Mouse (Mus musculus): Measurements from ENCODE around the gene Ndnf.
A peak's percentile ranks its signal among the peaks of the same experiment; 100 is the strongest.

Gene Ndnf

DNA sequence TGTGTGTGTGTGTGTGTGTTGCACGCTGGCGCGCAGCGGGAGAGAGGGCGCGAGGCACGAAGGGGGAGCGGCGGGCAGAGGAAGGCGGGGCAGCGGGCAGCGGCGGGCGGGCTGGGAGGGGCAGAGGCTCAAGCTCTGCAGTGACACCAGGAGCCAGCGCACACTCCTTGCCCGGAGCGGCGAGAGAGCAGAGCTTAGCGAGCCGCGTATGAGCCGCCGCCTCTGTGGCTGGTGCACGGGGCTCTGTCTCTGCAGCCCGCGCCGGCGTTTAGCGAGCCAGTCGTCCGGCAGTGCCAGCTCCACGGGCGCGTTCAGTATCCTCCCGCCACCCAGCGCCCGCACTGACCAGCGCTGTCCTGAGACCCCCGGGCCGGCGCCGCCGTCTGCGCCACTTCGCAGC lies at the start of gene Ndnf:
Ndnf (plus strand) TSS at position 140 of the 400 bp plus-strand sequence.
- DNase-seq (ENCODE audit: low read depth, low spot score): no peak

DNA sequence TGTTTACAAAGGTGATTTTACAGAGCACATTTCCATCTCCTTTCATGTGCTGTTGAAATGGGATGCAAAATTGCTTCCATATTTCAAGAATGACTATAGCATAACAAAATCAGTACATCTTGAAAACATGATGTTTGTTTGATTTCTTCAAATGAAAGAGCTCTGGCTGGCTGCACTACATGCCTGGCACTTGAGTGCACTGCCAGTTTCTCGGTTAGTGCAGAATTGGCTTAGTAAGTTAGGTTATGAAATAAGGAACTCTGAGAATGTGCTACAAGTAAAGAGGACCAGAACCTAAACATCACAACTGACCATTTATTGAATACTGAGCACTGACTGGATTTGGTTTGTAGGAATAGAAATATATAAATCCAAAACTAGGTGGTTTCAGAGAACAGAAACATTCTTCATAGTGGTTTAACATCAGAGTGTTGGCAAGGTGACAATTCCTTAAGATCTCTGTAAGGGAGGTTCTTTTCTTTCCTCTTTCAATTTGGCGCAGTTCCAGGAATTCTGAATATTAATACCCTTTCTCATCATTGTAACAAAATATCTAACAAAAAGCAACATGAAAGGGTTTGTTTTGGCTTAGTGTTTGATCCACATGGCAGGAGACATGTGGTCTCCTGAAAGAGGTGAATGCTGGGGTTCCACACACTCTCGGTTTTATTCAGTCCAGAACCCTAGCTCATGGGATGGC lies 48.2 kb upstream of the Ndnf start:
- DNase-seq (ENCODE audit: low read depth, low spot score): no peak

DNA sequence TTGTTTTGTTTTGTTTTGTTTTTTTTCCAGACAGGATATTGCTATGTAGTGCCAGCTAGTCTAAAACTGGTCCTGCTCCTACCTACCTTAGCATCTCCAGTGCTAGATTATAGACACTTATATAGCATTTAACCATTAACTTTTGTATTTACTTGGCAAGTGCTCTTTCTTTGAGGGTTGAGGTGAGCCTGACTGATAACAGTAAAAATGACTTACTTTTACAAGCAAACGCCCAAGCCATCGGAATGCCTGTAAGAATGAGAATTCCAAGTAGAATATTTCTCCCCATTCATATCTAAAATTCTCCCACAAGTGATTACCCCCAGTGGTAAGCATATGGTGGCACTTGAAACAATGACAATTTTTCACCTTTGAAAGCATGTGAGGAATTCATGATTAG lies 40.8 kb upstream of the Ndnf start:
- no peak for DNase-seq (ENCODE audit: low read depth, low spot score)

DNA sequence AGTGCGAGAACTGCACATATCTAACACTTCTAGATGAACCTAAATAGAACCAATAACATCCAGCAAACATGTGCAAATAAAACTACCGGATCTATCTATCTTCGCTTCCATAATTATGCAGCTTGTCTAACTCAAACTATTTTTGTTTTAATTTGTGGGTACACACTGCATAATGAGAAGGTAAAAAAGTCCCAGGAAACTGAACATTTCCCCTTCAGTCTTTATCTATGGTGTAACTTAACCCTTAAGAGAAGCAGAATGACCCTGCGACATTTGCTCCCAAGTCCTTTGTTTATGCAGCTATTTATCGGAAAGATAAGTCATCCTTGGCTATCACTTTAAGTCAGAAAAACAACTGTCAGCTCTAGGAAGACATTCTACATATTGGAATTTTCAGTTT lies 39.2 kb upstream of the Ndnf start:
- DNase-seq (ENCODE audit: low read depth, low spot score): peak; percentile 6

DNA sequence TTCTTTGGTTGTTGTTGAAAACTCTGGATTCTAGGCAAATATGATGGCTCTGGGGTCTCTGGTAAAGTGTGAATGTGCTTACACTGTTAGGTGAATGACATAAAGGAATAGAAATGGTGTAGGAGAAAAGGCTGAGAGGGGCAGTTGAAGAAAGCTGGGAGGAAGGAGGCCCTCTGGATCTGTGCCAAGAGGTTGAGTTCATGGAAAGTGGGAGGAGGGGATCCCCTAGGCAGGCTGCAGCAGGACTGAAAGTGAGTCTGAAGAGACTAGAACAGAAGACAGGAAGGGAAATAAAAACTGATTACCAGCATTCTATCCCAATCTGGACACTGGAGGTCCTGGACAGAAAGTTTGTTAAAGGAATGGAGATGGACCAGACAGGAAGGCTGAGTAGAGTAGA lies 29.0 kb upstream of the Ndnf start:
- no peak for DNase-seq (ENCODE audit: low read depth, low spot score)

DNA sequence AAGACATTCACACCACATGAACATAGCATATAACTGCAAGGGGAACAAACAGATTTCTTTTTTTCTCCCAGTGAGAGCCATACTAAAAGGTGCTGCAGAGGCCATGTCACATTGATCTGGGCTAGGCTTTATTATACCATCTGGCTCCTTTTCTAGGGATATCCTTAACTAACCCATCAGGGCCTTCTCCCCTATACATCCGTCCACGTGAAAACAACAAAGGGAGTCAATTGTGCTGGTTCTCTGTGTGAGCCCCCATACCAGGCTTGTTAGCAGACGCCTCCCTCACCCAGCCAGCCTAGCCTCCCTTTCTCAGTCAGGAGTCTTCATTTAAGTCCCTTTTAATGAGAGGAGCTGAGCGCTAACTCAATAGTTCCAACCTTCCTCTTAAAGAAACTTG lies 27.3 kb upstream of the Ndnf start:
- no peak for DNase-seq (ENCODE audit: low read depth, low spot score)

DNA sequence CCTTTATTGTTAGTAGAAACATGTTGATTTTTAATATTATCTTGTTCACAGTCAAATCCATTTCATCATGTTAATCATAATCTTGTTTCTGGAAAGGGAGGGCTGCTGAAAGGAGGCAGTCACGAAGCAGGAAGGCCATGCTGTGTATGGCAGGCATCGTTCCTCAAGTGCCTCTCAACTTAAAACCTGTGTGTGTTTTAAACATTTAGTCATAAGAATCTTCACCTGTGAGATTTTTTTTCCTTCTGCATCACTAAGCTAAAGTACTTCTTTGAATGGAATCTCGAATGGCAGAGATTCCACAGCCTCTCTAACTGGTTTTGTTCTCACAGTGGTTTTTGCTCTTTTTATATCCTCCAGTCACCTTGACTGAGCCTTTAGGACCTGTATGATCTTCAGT lies 25.0 kb upstream of the Ndnf start:
- DNase-seq (ENCODE audit: low read depth, low spot score): no peak

DNA sequence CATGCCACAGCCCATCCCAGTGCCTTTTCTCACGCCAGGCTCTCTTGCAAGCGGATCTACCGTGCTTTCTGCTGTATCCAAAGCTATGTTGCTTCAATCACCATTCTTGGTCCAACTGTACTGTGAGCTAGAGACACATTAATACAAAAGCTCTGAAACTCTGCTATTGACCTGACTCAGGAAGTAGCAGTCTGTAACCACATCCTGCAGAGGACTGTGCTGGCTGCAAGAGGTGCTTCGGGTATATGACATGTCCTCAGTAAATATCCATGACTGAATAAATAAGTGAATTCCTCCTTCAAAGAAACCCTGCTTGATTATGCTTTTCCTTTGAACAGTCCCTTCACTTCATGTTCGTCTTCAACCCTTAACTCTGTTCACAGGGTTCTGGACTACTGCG lies 23.7 kb upstream of the Ndnf start:
- DNase-seq (ENCODE audit: low read depth, low spot score): no peak

DNA sequence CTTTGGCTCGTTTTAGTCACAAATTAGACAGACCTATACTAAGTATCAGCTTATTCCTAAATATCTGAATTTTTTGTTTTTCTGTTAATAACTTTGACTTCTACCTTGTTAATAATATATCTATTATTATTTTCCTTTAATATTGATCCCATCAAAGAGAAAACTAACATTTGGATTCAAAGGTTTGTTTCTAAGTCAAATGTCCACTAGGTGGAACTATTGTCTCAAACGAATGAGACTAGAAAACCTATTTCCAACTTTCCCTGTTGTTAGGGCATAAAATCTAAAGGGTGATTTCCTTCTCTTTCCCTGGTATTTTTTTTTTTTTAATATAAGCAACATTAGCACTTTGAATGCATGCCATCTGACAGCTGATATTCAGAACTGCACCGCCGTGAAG lies 20.0 kb upstream of the Ndnf start:
- no peak for DNase-seq (ENCODE audit: low read depth, low spot score)

DNA sequence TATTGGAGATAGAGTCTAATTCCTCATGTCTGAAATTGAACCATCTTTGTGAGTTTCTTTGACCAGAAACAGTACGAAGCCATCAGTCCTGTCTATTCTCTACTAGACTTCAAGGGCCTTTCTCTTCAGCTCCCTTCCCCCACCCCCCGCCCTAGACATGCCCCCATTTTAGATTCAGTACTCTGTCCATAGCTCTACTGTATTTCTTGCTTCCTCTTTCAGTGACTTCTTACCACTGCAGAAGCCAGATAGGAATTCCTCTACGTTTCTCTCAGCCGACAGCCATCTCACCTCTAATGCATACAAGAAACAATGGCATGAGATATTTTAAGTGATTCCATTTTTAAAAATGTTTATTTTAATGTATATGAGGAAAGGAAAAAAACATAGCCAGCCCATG lies 10.1 kb upstream of the Ndnf start:
- peak; percentile 6 for DNase-seq (ENCODE audit: low read depth, low spot score)

DNA sequence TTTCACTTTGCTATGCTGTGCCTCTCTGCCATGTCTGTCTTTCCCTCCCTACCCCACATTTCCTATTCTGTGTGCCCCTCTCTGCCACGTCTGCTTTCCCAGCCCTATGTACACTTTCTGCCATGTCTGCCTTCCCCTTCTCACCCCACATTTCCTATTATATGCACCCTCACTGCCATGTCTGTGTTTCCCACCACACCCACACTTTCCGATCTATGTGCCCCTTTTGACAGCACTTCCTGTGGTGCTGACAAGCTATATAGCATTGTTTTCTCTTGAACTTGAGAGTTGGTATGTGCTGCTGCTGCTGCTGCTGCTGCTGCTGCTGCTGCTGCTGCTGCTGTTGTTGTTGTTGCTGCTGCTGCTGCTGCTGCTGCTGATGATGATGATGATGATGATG lies 9.3 kb upstream of the Ndnf start:
- DNase-seq (ENCODE audit: low read depth, low spot score): no peak

DNA sequence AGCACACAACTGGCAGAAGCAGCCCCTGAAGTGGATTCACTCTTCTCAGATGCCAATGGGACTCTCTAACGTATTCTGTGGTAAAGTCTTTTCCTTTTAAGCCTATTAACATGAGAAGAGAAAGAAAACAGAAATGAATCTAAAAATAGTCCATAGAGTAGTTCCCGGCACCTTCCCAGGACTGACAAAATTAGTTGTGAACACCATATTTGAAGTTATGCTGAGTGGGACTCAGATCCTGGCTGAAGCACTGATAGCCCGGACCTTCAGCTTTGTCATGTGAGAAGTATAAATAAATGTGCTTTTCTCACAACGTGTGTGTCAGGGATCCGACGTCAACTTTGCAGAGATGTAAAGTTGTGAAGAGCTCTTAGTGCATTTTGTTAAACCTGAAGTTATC lies 7.4 kb upstream of the Ndnf start:
- DNase-seq (ENCODE audit: low read depth, low spot score): no peak

DNA sequence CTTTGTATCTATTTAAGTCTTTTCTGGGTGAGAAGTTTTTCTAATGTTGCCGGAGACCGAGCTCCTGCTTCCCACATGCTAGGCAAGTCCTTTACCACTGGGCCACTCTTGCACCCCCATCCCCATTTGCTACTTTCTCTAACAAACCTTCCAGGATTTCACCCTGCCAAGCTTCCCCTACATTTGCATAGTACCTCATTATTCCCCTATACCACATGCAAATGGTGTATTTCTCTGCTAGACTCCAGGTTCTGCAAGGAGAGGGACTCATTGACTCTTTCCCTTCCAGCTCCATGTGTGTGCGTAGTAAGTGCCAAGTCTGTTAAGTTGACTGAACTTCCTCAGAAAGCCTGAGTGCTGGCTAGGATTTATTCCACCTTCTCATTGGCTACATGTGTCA lies 5.1 kb upstream of the Ndnf start:
- no peak for DNase-seq (ENCODE audit: low read depth, low spot score)

DNA sequence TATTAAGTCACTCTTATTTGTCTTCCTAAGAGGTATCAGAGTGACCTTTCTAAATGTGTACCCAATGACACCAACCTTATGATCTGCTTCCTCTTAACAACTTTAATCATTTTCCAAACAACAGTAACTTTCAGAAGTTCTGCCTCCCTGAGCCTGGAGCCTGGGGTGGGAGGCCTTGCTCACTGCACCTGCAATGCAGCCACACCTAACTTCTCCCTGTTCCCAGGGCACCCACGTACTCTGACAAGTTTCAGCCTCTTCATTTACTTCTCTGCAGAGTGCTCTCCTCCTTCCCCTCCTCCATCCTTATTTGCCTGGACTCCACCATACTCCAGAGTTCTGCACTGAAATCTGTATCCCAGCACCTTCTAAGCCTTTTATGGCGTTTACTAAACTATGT lies 1.4 kb upstream of the Ndnf start:
- DNase-seq (ENCODE audit: low read depth, low spot score): no peak

DNA sequence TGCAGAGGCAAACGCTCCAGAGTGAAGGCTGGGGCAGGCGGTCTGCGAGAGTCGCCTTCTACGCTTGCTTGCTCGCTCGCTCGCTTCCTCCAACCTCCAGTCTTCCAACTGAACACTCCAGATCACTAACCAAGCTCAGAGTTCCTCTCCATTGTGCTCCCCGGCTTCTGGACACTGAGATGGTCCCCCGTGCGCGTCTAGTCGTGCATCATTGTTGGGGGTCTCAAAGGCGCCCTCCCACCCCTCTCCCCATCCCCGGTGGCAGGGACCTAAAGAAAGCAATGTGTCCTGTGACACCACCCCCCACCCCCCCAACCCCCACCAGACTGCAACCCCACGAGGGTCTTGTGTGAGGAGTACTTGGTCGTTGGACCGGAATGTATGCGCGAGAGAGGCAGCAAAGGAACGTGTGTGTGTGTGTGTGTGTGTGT lies 394 bp upstream of the Ndnf start:
- no peak for DNase-seq (ENCODE audit: low read depth, low spot score)

DNA sequence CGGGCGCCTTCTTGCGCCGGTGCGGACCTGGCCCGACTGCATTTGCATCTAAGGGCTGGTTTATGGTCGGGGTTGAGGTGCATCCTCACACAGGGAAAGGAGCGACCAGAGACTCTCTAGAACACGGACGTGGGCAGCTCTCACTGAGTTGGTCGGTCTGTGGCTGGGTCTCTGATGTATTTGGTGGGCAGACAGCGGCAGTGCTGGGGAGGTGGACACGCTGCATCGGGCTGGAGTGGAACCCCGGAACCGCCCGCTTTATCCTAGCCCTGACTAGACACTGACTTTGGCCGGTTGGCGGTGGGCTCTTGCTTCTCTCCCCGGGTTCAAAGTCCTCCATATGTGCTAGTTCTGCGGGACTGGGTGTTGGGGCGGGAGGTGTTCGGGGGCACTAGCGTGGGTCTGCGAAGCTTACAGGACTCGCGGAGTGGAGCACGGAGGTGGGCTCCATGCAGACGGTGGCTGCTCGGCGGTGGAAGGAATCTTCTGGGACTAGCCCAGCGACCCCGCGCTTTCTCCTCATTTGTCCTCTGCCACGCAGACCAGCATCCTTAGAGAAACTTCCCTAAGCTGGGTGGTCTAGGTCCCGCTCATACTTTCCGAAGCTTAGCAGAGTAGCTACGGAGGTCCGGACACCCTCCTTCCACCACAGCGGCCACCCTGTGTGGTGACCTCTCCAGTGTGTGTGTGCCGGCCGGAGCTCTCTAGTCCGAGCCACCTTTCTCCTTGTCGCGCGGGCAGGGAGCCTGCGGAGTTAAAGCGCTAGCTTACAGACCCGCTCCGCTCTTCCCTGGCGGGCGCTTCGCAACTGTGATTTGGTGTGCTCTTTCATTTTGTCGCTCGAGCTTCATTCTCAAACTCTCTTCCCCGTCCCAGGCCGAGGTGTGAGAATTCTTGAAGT lies 991 bp downstream of the Ndnf start:
- DNase-seq (ENCODE audit: low read depth, low spot score): no peak

DNA sequence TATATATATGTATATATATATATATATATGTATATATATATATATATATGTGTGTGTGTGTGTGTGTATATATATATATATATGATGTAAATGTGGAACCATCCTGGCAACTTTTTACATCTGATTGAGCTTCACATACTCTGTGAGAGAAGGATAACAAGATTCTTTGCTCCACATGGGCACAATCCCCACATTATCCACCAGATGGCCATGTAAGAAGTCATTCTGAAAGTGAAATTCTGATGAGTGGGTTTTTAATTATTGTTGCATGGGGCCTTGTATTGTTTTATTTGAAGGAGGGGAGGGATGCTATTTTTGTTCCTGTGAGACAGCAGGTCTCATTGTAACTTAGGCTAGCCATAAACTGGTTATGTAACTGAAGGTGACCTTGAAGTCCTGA lies 22.5 kb downstream of the Ndnf start:
- DNase-seq (ENCODE audit: low read depth, low spot score): no peak

DNA sequence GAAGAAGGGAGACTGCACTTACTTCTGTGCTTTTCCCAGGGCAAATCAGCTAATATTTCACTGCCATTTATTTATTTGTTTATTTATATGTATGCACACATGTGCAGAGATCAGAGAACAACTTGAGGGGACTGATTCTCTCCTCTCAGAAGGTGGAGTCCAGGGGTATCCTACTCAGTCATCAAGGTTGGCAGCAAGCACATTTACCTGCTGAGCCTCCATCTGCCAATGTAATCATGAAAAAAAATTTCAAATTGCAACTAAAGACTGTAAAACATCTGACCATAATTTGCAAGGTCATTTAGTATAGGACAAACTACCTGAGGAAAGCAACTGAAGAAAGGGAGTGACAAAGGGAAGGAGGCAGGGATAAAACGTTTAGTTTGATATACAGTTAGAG lies 49.3 kb downstream of the Ndnf start:
- DNase-seq (ENCODE audit: low read depth, low spot score): no peak

DNA sequence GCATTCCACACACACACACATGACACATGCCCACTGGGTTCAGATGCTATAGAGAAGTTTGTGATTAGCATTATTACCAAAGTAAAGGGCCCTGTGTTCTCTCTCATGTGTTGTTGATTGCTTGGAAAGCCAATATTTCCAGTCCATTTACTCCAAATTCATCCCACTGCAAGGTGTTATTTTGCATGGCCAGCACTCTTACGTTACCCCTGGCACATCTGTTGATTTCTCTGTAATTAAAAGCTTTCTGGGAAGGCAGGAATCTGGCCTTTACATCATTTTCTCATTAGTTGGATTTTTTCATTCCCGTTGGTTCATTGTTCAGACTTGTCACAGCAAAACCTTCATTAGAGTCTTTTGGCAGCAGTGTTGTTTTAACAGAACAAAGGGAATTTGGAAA lies 54.3 kb downstream of the Ndnf start:
- no peak for DNase-seq (ENCODE audit: low read depth, low spot score)

DNA sequence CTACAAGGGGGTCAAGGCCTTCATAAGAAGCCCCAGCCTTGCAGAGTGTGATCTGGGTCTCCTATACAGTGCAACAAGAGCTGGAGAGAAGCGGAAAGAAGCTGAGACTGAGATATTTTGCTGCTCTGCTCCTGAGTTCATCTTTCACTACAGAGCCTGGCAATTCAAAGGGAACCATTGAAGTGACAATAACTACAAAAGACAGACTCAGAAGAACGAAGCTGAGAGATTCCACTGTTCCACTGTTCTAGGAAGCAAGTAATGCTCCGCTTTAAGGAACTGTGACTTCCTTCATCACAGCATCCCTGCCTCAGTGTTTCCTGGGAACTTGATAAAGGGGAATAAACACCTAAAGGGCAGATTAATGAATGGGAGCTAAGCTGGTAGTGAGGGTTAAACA lies 56.9 kb downstream of the Ndnf start:
- no peak for DNase-seq (ENCODE audit: low read depth, low spot score)

DNA sequence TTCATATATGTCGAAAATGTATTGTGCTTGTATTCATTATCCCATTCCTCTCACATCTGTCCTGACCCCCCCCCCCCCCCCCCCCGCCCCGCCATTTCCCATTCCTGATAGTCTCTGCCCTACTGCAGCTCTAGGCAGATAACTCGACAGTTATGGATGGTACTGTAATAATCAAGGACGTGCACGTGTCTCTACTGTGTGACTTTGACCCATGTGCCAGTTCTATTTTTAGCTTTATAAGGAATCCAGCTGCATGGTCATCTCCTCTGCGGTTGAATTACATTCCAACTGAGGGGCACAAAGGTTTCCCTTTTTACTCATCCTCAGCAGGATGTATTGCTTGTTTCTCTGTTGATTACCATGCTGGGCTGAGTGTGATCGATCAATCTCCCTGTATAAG lies 68.1 kb downstream of the Ndnf start:
- no peak for DNase-seq (ENCODE audit: low read depth, low spot score)

DNA sequence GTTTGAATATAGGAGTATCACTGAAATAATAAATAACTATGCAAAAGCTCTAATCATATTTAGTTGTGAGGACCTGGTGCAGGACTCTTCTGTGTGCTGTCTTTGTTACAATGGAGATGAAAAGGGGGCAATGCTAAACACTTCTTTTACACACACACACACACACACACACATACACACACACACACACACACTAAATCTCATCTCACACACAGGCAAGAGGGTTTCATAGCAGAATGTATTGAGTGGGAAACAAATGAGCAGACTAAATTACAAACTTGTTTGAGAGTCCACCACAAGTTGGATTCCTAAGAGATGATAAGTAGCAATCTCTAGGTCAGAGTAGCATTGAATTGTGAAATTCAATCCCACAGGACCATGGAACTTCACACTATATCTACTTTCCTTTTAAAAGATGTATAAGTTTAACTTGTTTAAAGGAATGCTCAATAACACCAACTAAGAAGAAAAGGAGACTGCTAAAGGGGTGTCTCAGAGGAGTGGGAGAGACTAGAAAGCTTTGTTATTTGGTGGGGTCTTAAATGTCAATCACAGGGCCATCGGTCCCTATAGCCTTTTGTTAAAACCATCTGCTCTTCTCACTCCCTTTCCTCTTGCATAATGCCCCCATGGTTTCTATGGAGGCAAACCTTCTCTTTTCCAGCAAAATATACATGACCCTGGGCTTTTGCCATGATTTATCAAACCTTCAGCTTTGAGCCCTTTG lies 71.9 kb downstream of the Ndnf start:
- no peak for DNase-seq (ENCODE audit: low read depth, low spot score)

DNA sequence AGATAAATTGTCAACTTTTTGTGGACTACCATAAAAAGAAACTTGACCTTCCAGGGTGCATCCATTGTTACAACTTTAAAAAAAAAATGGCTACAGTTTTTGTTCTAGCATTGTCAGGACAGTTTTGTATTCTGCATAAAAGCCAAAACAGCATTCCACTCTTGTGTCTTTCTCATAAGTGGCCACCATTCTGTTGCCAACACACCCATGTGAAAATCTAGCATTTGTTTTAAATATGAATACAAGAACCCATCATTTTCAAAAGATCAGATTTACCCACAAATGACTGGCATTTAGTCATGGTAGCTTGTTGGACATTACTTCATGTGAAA lies 72.4 kb downstream of the Ndnf start:
- no peak for DNase-seq (ENCODE audit: low read depth, low spot score)

Measured in A20 (cell line).